Mouse (Mus musculus) adrenal gland, postnatal 4 days (tissue): ENCODE data around the gene Il17f. TPM values are rescaled to one million over a fixed set of nuclear protein-coding genes. Genes with fewer than 3 reads are reported as not detected.
A peak's percentile ranks its signal among the peaks of the same experiment; 100 is the strongest.
"Not testable (repeated sequence)": the region's sequence is repeated elsewhere in the genome, so short reads cannot be mapped to it uniquely, and the experiment has no call there.

Experiments
- DNase-seq, 2 experiments: peaks; one replicate each; pipeline ENCODE4 v3.0.0; 2021 to 2022; ENCODE audit warnings: low spot score in 2 of 2, mixed read lengths in 2 of 2
- long read RNA-seq, 2 experiments: library from polyadenylated mRNA; stranded (forward); transcript quantifications; one replicate each; pipeline ENCODE4 v2.0.0; 2021
- total RNA-seq, 2 experiments: library from RNA; stranded (reverse); gene quantifications; 2 replicates each; pipeline ENCODE4 v1.2.3; 2021

The Il17f gene
- total RNA-seq: under 1 TPM in 1 of 2 experiments, not detected in 1; 0.68 TPM
- long read RNA-seq, experiment 1: 0 reads
- long read RNA-seq, experiment 2: 0 reads

DNA sequence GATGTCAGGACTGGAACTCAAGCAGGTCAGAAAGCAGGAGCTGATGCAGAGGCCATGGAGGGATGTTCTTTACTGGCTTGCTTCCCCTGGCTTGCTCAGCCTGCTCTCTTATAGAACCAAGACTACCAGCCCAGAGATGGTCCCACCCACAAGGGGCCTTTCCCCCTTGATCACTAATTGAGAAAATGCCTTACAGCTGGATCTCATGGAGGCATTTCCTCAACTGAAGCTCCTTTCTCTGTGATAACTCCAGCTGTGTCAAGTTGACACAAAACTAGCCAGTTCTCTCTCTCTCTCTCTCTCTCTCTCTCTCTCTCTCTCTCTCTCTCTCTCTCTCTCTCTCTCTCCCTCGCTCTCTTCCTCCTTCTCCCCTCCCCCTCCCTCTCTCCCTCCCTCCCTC lies at the start of gene Il17f:
TSS of gene Il17f (minus strand) at position 101 of the 400 bp plus-strand sequence.
- DNase-seq: not testable (repeated sequence)

DNA sequence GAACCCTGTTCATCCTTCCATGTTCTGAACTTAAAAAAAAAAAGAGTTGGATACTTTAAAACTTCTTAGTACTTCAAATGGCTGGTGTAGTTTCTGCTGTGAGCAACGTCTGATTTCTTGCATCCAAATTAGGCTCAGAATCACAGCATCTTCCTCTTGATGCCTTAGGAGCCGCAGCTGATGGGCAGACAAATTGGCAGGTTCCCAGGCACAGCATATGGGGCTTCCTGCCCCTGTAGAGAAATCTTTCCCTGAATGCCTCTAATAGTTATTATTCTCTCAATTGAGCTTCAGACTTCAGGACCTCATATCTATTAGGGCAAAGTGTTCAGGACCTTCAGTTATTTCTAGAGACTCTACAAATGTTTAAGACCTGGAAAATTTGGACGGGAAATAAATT lies 49.5 kb upstream of the Il17f start:
- DNase-seq: no peak

DNA sequence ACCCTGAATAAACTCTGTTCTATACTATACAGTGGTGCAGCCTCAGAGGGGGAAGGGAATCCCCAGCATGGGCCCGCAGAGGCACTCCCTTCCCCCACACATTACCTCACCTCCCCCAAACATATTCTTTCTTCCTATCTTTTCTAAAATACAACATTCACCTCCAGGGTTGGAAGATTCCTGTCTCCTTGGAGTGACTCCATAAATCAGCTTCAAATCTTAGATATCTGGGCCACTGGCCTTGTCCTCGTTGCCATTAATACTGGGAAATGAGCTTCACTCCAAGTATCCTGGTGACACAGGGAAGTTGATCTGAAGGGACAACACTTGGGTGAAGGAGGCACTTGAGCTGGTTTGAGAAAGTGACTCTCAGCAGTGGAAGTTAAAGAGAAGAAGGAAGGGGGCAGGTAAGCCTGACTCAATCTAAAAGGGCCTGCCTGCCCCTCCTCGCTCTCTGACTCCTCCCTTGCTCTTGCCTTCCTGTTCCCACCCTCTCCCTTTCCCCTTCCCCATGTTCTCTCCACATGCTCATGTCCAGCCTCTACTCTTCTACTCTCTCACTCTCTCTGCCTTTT lies 46.2 kb upstream of the Il17f start:
- DNase-seq: no peak

DNA sequence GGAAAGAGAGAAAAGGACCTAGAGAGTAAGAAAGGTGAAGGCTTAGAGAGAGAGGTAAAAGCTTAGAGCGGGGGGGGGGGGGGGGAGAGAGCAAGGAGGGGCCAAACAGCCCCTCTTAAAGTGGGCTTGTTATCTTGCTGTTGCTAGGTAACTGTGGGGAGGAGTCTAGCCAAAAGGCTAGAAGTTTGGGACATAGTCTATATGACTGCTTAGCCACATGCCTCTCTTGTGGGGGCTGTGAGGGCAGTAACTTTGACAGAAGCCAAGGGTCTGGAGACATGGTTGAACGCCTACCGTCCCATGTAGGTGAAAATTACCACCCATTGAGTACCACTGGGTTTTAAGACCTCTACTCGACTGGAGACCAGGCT lies 42.7 kb upstream of the Il17f start:
- DNase-seq: no peak

DNA sequence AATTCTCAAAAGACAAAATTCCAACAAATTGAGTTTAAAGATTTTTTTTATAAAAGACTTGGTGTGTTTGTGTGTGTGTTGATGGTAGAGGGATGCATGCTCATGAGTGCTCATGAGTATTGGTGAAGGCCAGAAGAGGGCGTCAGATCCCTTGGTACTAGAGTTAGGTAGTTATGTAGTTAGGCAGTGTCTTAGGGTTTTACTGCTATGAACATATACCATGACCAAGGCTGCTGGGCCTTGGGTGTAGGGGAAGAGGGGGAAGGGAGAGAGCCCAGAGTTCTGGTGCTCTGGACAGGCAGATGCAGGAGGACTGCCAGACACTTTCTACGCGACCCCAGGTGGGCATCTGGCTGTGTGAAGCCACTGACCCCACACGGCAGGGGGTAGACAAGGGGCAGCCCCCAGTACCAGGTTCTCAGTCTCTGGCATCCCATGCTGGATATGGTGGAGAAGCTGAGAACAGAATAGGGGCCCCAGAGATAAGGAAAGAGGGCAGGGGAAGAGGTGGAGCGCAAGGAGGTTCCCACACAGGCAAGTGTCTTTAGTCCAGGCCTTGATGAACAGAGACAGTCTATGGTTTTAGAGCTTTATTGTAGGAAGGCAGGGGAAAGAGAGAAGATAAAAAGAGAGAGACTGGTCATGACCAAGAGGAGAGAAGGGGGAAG lies 42.2 kb upstream of the Il17f start:
- no peak for DNase-seq

DNA sequence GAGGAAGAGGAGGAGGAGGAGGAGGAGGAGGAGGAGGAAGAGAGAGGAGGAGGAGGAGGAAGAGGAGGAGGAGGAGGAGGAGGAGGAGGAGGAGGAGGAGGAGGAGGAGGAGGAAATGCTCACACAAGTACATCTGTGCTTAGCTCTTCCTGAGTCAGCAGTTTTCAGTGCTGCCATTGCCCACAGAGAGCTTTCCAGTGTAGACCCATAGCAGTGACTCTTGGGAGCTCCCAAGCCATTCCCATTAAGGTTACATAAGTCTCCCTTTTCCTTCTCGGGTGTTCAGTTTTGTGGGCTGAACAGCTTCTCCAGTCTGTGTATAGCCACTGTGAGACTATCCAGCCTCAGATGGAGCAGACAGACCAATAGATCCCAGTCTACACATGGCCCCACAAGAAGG lies 40.1 kb upstream of the Il17f start:
- DNase-seq: no peak

DNA sequence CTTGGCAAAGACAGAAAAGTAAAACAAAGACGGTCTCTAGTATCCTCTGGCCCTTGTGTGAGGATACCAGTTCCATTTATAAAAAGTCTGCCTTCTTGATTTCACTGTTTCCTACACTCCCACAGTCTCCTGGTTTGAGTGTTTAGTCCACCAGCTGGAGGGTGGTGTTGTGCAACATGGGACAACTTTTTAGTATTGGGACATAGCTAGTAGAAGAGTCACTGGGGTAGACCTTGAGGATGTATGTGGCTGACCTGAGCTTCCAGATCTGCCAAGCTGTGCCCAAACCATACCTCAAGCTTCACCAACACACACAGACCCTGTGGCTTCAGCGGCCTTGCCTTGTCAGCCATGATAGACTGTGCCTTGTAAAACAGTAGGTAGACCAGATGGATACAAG lies 37.6 kb upstream of the Il17f start:
- no peak for DNase-seq

DNA sequence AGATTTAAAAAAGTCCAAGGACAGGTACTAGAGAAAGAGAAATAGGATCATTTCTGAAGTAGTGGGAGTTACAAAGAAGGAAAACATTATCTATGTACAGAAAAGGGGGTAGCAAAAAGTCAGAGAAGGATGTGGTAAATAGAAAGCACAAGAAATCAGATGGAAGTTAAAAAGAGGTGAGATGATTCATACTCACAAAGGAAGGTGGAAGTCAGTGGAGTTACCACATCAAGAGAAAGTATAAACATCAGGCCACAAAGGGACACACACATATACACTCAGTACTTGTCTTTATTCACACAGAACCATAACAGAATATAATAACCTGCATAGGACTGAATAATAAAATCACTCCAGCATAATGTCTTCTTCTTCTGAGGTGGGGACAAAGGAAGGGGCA lies 34.6 kb upstream of the Il17f start:
- DNase-seq: no peak

DNA sequence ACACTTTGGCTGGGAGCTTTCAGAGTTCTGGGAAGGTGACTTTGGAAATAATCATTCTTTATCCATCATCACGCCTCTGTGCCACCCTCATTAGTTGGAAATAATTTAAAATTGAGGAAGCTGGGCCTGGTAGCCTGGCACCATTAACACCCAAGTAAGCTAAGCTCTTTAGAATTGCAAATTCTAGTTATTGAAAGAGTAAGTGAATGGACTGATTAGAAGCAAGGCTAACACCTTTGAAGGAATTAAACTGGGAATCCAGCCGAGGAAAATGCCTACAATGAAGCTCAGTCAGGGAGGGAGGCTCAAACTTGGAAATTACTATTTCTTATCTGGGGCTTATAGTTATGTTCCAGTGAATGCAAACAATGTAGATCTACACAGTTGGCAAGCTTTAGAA lies 33.5 kb upstream of the Il17f start:
- DNase-seq: no peak

DNA sequence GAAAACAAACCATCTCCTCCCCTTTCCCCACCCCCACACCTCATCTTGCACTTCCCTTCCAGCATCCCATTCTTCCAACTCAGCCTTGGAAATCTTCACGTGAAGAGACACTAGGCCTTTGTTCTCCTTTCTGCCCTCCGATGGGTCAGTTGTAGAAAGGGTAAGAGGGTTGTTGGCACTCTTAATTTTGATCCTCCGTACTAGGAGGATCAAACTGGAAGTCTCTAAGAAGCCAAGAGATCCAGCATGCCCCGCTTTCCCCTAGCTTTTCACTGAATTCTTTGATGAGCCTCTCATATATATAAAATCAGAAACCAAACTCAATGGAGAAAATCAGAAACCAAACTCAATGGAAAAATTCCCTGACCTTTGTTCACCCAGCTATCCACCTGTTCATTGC lies 33.1 kb upstream of the Il17f start:
- DNase-seq: no peak

DNA sequence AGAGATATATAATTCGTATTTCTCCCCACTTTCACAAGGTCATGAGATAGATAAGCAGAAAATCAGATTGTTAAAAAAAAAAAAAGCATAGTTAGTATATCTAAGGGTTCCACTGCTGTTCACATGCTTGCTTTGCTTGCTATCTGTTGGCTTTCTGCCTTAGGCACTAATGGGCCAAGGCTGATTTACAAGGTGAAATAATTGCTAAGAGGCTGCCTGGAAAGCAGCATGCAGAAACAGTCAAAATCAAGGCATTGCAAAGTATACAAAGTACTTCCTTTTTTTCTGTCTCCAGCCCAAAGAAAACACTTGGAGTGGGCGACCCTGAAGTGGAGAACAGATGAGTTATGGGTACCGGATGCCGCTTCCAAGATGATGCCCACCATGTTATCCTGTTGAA lies 30.5 kb upstream of the Il17f start:
- no peak for DNase-seq

DNA sequence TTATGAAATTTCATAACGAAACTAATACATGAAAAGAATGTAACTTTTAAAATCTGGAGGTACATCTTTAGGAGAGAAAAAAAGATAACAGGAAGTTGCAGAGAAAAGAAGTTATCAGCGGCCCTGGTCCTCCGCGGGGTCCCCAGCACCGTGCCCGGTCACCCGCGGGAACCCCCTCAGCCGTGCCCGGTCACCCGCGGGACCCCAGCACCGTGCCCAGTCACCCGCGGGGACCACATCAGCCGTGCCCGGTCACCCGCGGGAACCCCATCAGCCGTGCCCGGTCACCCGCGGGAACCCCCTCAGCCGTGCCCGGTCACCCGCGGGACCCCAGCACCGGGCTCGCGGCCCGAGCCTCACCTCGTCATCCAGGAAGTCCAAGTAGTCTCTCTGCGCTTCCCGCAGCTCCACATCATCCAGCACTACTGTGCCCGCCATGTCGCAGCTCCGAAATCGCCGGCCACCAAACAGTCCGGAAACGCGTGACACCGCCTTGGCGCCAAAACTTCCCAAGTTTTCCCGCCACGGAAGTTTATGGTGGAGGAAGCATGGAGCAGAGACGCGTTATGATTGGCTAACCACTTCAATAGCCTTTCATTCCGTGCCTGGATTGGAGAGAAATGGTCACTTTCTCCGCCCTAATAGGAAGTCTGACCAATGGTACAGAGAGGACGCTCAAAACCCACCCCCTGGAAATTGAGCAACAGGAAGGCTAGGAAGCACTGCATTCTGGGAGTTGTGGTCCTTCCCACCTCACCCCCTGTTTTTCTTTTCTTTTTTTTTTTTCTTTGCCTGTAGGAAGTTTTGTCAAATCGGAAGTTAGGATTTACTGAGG lies 29.6 kb upstream of the Il17f start, which contains the start of gene Mcm3:
TSS of gene Mcm3 (minus strand) at position 542 of the 835 bp plus-strand sequence.
- peak; percentile 58 to 79 for DNase-seq

DNA sequence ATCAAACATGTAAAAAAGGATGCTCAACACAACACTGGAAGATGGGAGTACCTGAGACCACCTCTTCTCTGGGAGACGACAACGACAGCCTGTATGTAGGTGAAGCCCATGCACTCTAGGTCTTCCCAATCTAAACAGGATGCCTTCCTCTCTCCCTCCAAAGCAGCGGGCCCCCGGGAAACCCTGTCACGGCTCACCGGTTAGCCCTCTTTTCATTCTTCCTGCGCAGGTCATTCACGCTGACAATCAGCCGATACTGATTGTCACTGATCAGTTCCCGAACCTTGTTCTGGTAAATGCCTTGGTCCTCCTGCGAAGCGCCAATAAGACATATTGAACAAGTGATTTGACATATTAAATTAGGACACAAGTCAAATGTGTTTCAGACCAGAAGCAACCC lies 27.2 kb upstream of the Il17f start:
- DNase-seq: no peak

DNA sequence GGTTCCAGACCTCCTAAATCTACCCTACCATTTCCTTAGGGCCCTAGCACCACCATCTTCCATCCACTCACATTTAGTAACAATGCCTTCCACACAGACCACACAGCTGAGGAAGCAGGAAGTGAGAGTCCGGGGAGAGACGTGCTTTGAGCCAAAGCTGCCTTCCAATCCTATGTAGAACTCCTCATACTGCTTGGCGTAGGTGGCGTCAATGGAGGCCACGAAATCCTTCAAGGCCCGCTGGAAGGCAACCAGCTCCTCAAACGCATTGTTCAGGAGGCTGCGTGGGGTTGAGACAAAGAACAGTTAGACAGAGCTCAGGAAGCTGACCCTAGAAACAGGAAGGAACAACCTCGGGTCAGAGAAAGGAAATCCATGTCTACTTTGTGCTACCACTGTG lies 26.8 kb upstream of the Il17f start:
- no peak for DNase-seq

DNA sequence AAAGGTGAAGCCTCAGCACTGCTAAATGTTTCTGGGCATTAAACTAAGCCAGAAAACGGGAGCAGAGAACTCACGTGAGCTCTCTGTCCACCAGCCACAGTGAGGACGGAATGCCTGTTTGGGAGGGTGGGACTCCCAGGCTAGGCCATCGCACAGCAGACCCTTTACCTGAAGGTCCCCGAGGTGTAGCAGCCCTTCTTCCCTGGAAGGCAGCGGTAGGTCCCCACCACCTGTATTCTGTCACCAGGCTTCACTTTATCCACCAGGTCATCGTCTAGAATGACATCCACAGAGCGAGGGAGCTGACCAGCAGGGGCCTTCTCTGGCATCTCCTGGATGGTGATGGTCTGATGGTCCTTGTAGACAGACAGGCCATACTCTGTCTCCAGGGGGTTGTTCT lies 24.1 kb upstream of the Il17f start:
- DNase-seq: no peak

DNA sequence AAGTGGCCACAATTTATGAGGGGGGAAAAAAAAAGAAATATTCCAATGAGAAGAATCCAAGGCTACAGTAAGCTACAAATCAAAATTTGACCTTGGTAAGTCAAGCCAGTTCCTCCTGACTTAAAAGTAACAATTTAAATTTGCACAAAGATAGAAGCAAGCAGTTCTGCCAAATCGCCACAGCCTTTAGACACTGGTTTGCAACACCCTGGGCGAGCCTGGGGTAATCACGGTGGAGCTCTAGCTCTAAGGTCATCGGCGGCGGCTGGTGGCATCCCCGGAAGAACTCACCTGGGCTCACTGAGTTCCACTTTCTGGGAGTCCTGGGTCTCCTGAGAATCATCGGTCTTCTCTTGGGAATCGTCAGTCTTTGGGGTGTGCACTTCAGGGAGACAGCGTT lies 14.1 kb upstream of the Il17f start:
- no peak for DNase-seq

DNA sequence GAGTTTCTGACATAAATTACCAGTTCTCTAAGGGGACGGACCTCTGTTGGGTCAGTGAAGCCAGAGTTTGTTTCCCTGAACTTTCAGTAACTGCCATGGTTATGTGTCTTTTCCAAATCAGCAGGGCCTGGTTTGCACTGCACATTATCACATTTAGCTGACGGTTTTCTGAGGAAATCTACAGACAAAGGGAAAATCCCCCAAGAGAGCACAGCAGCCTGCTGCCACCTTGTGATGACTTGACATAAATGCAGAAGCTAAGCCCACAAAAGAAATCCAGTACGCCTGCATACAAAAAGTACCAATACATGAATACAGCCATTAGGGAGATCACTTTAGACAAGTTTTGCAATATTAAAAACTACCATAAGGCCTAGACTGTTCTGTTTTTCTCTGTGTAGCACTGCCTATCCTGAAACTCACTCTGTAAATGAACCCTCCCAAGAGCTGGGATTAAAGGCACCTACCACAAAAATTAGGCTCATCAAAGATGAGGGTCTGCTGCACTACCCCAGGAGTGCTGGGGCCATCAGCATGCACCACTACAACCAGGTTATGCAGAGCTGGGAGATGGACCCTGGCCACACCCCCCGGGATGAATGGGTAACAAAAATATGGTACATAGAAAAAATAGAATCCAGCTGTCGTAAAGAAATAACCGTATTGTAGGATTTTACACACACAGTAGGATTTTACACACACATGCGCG lies 11.4 kb upstream of the Il17f start:
- no peak for DNase-seq

DNA sequence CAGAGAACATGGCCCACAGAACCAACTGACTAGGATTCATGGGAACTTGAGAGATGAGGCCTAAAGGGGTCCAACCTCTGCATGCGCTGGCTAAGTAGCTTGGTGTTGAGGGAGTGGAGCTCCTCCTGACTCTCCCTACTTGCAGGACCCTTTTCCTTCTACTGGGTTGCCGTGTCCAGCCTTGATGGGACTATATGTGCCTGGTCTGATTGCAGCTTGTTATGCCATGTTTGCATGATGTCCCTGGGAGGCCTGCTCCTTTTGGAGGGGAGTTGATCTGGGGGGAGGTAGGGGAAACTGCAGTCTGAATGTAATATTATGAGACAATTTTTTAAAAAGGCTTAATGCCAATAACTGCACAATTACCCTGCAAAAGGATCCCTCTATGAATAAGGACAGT lies 10.9 kb upstream of the Il17f start:
- no peak for DNase-seq

DNA sequence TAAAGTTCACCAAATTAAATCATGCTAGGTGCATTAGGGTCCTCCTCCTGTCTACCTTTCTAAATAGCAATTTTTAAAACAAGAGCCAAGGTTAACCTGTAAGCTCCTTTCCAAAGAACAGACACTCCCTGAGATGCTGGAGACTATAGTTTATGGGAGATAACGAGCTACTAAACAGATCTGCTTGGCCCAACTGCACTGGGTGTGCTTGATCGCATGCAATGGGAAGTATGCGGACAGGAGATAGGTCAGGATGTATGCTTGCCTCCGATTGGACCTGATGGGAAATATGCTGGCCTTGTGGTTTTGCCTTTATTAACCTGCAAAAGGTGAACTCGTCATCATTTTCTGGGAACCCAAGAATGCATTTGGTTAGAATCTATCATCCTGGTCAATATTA lies 4.8 kb upstream of the Il17f start:
- DNase-seq: no peak

DNA sequence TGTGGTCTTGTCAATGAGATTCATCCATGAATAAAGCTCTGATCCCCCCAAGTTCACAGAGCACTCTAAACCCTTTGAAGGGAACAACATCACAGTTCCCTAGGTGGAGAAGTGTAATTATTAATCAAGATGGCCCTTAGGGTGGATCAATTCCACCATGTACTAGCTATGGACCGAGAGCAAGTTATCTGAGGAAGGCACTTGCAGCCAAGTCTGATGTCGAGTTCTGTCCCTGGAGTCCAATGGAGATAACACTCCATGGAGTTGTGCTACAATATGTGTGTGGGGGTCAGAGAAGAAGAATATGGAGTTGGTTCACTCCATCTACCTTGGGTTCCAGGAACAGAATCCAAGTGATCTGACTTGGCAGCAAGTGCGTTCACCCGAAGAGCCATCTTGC lies 4.3 kb upstream of the Il17f start:
- DNase-seq: no peak

DNA sequence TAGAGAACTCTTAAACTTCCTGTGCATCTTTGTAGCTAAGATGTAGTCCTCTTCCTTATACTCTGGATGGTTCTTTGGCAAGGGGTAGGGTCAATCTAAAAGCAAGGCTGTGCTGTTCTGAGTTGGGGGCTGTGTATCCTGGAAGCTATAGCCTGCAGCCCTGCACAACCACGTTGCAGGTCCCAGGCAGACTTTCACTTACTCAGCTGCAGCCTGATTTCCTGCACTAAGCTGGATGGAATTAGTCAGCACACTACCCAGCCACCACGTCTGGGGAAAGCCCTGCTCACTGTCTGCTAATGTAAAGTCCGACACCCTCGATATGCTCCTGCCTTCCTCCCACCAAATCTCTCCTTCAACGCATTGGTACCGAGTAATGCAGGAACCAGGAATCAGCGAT lies 997 bp upstream of the Il17f start:
- DNase-seq: no peak

DNA sequence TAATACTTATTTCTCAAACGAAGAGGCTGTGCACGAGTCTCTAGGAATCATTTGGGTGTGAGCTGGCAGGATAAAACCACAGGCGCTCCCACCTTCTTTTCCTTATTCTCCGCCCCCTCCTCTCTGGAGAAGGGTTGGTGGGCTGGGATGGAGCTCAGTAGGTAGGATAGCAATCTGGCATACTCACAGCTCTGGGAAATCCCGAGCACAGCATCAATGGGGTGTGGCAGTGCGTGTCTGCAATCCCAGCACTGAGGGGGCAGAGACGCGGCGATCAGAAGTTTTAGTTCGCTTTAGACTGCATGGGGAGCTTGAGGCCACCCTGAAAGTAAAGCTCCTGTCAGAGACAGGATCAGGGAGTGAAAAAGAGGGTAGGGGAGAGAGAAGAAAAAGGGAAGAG lies 2.0 kb downstream of the Il17f start:
- no peak for DNase-seq
